Mouse (Mus musculus) neural tube, embryonic 13.5 days (tissue): ENCODE measurements around the gene Olah. TPM values are rescaled to one million over a fixed set of nuclear protein-coding genes. Genes with fewer than 3 reads are reported as not detected.

Experiments
- ATAC-seq: fragments of 200-750 bp; cut with Nextera tagmentation; 2 replicates; pipeline ENCODE4 v1.8.0; 2017; ENCODE audit warnings: low read depth, mild to moderate bottlenecking, moderate TSS enrichment, moderate library complexity
- H3K27ac ChIP-seq: fragments of 300-500 bp; sonication (generic); replicated peaks from 2 replicates; pipeline ENCODE4 v1.5.1; 2015; ENCODE audit warnings: moderate library complexity, mild to moderate bottlenecking, inconsistent platforms
- H3K27me3 ChIP-seq: fragments of 300-500 bp; sonication (generic); 2 replicates; pipeline ENCODE4 v1.6.1; 2015; ENCODE audit warnings: mild to moderate bottlenecking, inconsistent platforms
- H3K36me3 ChIP-seq: fragments of 300-500 bp; sonication (generic); 2 replicates; pipeline ENCODE4 v1.6.1; 2015; ENCODE audit warnings: mild to moderate bottlenecking, inconsistent platforms
- H3K4me1 ChIP-seq: fragments of 300-500 bp; sonication (generic); replicated peaks from 2 replicates; pipeline ENCODE4 v1.6.1; 2015; ENCODE audit warnings: inconsistent platforms
- H3K4me2 ChIP-seq: fragments of 300-500 bp; sonication (generic); 2 replicates; pipeline ENCODE4 v1.6.1; 2015; ENCODE audit warnings: inconsistent platforms, mild to moderate bottlenecking, moderate library complexity
- H3K4me3 ChIP-seq: fragments of 300-500 bp; sonication (generic); 2 replicates; pipeline ENCODE4 v1.5.1; 2015; ENCODE audit warnings: mild to moderate bottlenecking, inconsistent platforms
- H3K9ac ChIP-seq: fragments of 300-500 bp; sonication (generic); 2 replicates; pipeline ENCODE4 v1.6.1; 2015; ENCODE audit warnings: moderate library complexity, mild to moderate bottlenecking, inconsistent platforms
- H3K9me3 ChIP-seq: fragments of 300-500 bp; sonication (generic); 2 replicates; pipeline ENCODE4 v1.6.1; 2016; ENCODE audit warnings: inconsistent platforms
- WGBS: fragments of 180-500 bp; shearing (Covaris S2); methylation state at CpG from one replicate; pipeline ENCODE4 v1.1.7; 2015; 5-methylcytosine and 5-hydroxymethylcytosine counted together
- polyA plus RNA-seq: library from polyadenylated mRNA; unstranded; fragments of >200 nt; fragmentation: Nextera tagmentation; extraction: Ambion mirVana; gene quantifications from 2 replicates; pipeline ENCODE4 v1.2.1, GENCODE M21; 2015

Gene Olah
- polyA plus RNA-seq, 1 experiment from 2014 or later, result not detected

- Histone ChIP-seq H3K9me3 (no peaks in the 10 kb centered on the region), H3K4me2 (no peak overlapping the region), H3K9ac (no peak overlapping the region), H3K4me3 (no peak overlapping the region), H3K27ac (no peak overlapping the region), H3K27me3 (peaks cover 32% of the 10 kb centered on the region), H3K36me3 (no peaks in the 10 kb centered on the region), H3K4me1 (peaks cover 7% of the 10 kb centered on the region)
- no peak for ATAC-seq
- 33% methylated on average over 4 of the region's 4 CpGs for WGBS
Measured at GRCm38 (mm10) chr2:3414241-3414640, 17.2 kb upstream of the Olah start.

- no peak overlapping the region for H3K4me3 ChIP-seq
- no peaks in the 10 kb centered on the region for H3K27me3 ChIP-seq
- H3K4me1 ChIP-seq, result no peaks in the 10 kb centered on the region
- 79% methylated on average over 7 of the region's 7 CpGs for WGBS
- ATAC-seq, result no peak
- H3K4me2 ChIP-seq, result no peak overlapping the region
- no peak overlapping the region for H3K27ac ChIP-seq
- H3K9me3 ChIP-seq, result no peaks in the 10 kb centered on the region
- H3K9ac ChIP-seq, result no peak overlapping the region
- H3K36me3 ChIP-seq, result no peaks in the 10 kb centered on the region
Measured at GRCm38 (mm10) chr2:3407756-3408155, 10.7 kb upstream of the Olah start.

- H3K4me3 ChIP-seq, result no peak overlapping the region
- no peaks in the 10 kb centered on the region for H3K27me3 ChIP-seq
- 84% methylated on average over 4 of the region's 4 CpGs for WGBS
- H3K4me2 ChIP-seq, result no peak overlapping the region
- H3K4me1 ChIP-seq, result no peaks in the 10 kb centered on the region
- ATAC-seq, result no peak
- no peaks in the 10 kb centered on the region for H3K36me3 ChIP-seq
- H3K9me3 ChIP-seq, result no peaks in the 10 kb centered on the region
- H3K9ac ChIP-seq, result no peak overlapping the region
- H3K27ac ChIP-seq, result no peak overlapping the region
Measured at GRCm38 (mm10) chr2:3405981-3406380, 9.0 kb upstream of the Olah start.

GRCm38 (mm10) chr2:3391945-3392344, 5.1 kb downstream of the Olah start:
- WGBS, result 83% methylated on average over 2 of the region's 2 CpGs
- H3K4me1 ChIP-seq, result no peaks in the 10 kb centered on the region
- no peak overlapping the region for H3K9ac ChIP-seq
- no peak overlapping the region for H3K4me2 ChIP-seq
- no peaks in the 10 kb centered on the region for H3K36me3 ChIP-seq
- H3K9me3 ChIP-seq, result no peaks in the 10 kb centered on the region
- no peaks in the 10 kb centered on the region for H3K27me3 ChIP-seq
- H3K27ac ChIP-seq, result no peak overlapping the region
- no peak overlapping the region for H3K4me3 ChIP-seq
- ATAC-seq, result no peak

GRCm38 (mm10) chr2:3387105-3387860, 9.7 kb downstream of the Olah start:
- Histone ChIP-seq H3K27me3 (no peaks in the 10 kb centered on the region), H3K4me2 (no peak overlapping the region), H3K9ac (no peak overlapping the region), H3K36me3 (no peaks in the 10 kb centered on the region), H3K4me3 (no peak overlapping the region), H3K4me1 (no peaks in the 10 kb centered on the region), H3K27ac (no peak overlapping the region), H3K9me3 (no peaks in the 10 kb centered on the region)
- no peak for ATAC-seq
- 80% methylated on average over 6 of the region's 6 CpGs for WGBS

GRCm38 (mm10) chr2:3365127-3365526, 31.9 kb downstream of the Olah start:
- Histone ChIP-seq H3K36me3 (no peaks in the 10 kb centered on the region), H3K4me2 (no peak overlapping the region), H3K4me3 (no peak overlapping the region), H3K9me3 (no peaks in the 10 kb centered on the region), H3K9ac (no peak overlapping the region), H3K4me1 (no peaks in the 10 kb centered on the region), H3K27me3 (no peaks in the 10 kb centered on the region), H3K27ac (no peak overlapping the region)
- no peak for ATAC-seq
- WGBS, result 77% methylated on average over 4 of the region's 4 CpGs

GRCm38 (mm10) chr2:3361067-3361466, 35.9 kb downstream of the Olah start:
- Histone ChIP-seq H3K4me3 (no peak overlapping the region), H3K9ac (no peak overlapping the region), H3K4me1 (no peaks in the 10 kb centered on the region), H3K9me3 (no peaks in the 10 kb centered on the region), H3K27me3 (no peaks in the 10 kb centered on the region), H3K4me2 (no peak overlapping the region), H3K36me3 (no peaks in the 10 kb centered on the region), H3K27ac (no peak overlapping the region)
- 83% methylated on average over 3 of the region's 3 CpGs for WGBS
- no peak for ATAC-seq

- Histone ChIP-seq H3K4me1 (no peaks in the 10 kb centered on the region), H3K4me3 (no peak overlapping the region)
- no peak for ATAC-seq
Measured at GRCm38 (mm10) chr2:3357887-3358286, 39.1 kb downstream of the Olah start.

GRCm38 (mm10) chr2:3356311-3356710, 40.7 kb downstream of the Olah start:
- WGBS, result 76% methylated on average over 3 of the region's 3 CpGs

More at GRCm38 (mm10) chr2:3357887-3358286, 39.1 kb downstream of the Olah start:
- WGBS, result 82% methylated on average over 3 of the region's 3 CpGs
- Histone ChIP-seq H3K27me3 (no peaks in the 10 kb centered on the region; the same call in 1 of the 2 replicates), H3K9me3 (no peaks in the 10 kb centered on the region), H3K36me3 (no peaks in the 10 kb centered on the region), H3K27ac (no peak overlapping the region), H3K9ac (no peak overlapping the region), H3K4me2 (no peak overlapping the region)

GRCm38 (mm10) chr2:3355793-3356192, 41.2 kb downstream of the Olah start:
- ATAC-seq, result no peak

More at GRCm38 (mm10) chr2:3356311-3356710, 40.7 kb downstream of the Olah start:
- ATAC-seq, result no peak
- Histone ChIP-seq H3K27ac (no peak overlapping the region), H3K9me3 (no peaks in the 10 kb centered on the region), H3K27me3 (no peaks in the 10 kb centered on the region; the same call in 1 of the 2 replicates), H3K4me1 (no peaks in the 10 kb centered on the region), H3K4me3 (no peak overlapping the region), H3K9ac (no peak overlapping the region), H3K36me3 (no peaks in the 10 kb centered on the region), H3K4me2 (no peak overlapping the region)

GRCm38 (mm10) chr2:3353160-3353559, 43.9 kb downstream of the Olah start:
- H3K9me3 ChIP-seq, result no peaks in the 10 kb centered on the region
- peaks cover 5% of the 10 kb centered on the region; the same call in 1 of the 2 replicates for H3K27me3 ChIP-seq
- no peak overlapping the region for H3K4me2 ChIP-seq
- H3K4me1 ChIP-seq, result no peaks in the 10 kb centered on the region
- no peak overlapping the region for H3K27ac ChIP-seq
- no peak overlapping the region for H3K9ac ChIP-seq
- H3K4me3 ChIP-seq, result no peak overlapping the region
- ATAC-seq, result no peak
- no peaks in the 10 kb centered on the region for H3K36me3 ChIP-seq

More at GRCm38 (mm10) chr2:3355793-3356192, 41.2 kb downstream of the Olah start:
- no peak overlapping the region for H3K27ac ChIP-seq
- 95% methylated on average over 8 of the region's 8 CpGs for WGBS
- no peaks in the 10 kb centered on the region for H3K9me3 ChIP-seq
- H3K4me3 ChIP-seq, result no peak overlapping the region
- no peak overlapping the region for H3K4me2 ChIP-seq
- no peaks in the 10 kb centered on the region for H3K4me1 ChIP-seq
- H3K9ac ChIP-seq, result no peak overlapping the region
- H3K36me3 ChIP-seq, result no peaks in the 10 kb centered on the region
- no peaks in the 10 kb centered on the region; the same call in 1 of the 2 replicates for H3K27me3 ChIP-seq

GRCm38 (mm10) chr2:3348919-3349318, 48.1 kb downstream of the Olah start:
- no peaks in the 10 kb centered on the region for H3K4me1 ChIP-seq
- no peak overlapping the region for H3K4me2 ChIP-seq
- H3K9me3 ChIP-seq, result no peaks in the 10 kb centered on the region
- WGBS, result 21% methylated on average over 3 of the region's 3 CpGs
- H3K9ac ChIP-seq, result no peak overlapping the region
- H3K36me3 ChIP-seq, result no peaks in the 10 kb centered on the region
- peaks cover 5% of the 10 kb centered on the region; the same call in 1 of the 2 replicates for H3K27me3 ChIP-seq
- ATAC-seq, result no peak
- no peak overlapping the region for H3K4me3 ChIP-seq
- no peak overlapping the region for H3K27ac ChIP-seq

- Histone ChIP-seq H3K4me1 (no peaks in the 10 kb centered on the region), H3K4me3 (no peak overlapping the region), H3K27me3 (peaks cover 5% of the 10 kb centered on the region; the same call in 1 of the 2 replicates), H3K27ac (no peak overlapping the region), H3K9me3 (no peaks in the 10 kb centered on the region), H3K4me2 (no peak overlapping the region), H3K36me3 (no peaks in the 10 kb centered on the region), H3K9ac (no peak overlapping the region)
- no peak for ATAC-seq
- WGBS, result 86% methylated on average over 4 of the region's 4 CpGs
Measured at GRCm38 (mm10) chr2:3348422-3348821, 48.6 kb downstream of the Olah start.
